27 mouse cellular contexts compared by ENCODE assay signal in the genomic region with DNA sequence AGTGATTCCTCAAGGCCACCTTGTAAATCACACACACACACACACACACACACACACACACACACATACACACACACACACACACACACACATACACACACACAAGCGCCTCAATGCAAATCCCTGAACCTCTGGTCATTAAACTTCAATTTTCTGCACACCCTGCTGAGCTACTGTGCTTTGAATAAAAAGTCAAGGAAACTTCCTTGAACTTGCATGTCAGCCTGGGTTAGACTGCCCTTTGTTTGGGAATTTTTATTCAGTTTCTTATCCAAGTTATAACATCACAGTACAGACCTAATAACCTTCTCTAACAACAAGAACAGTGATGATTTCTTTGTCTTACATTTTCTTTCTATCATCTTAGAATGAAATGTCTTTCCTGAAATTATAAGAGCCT.
DNase-seq lines count a peak whose midpoint lies in the region; ATAC-seq lines count a peak whose summit lies in the region.
"Had no signal": no experiment of that assay in that cellular context is flagged by ENCODE, and none has a peak within 500 bp of the region (broad histone marks: within the 10 kb centered on the region; RNA-seq: fewer than 3 reads in every experiment).

No protein-coding gene starts in this region.

- ATAC-seq in hindbrain, embryonic 11.5 days (ENCODE audit: low FRiP score): no peak
- no peak for ATAC-seq in hindbrain, embryonic 14.5 days (ENCODE audit: low FRiP score)
- ATAC-seq in intestine, embryonic 15.5 days: no peak
- ATAC-seq: lung, postnatal 0 days had no signal

- H3K4me3 ChIP-seq in hindbrain, embryonic 11.5 days (ENCODE audit: low read depth, low read length): no peak overlapping the region
- no peak overlapping the region for H3K4me3 ChIP-seq in hindbrain, embryonic 14.5 days (replicated peaks; ENCODE audit: low read length)
- H3K4me3 ChIP-seq in limb, embryonic 10.5 days: no peak overlapping the region
- H3K4me3 ChIP-seq in intestine, embryonic 15.5 days (replicated peaks): no peak overlapping the region
- H3K4me3 ChIP-seq: embryonic facial prominence, embryonic 12.5 days; heart, embryonic 10.5 days; heart, embryonic 15.5 days; hindbrain, embryonic 12.5 days; left cerebral cortex, adult 2 months; limb, embryonic 15.5 days; liver, embryonic 13.5 days; megakaryocyte, embryonic 14.5 days; midbrain, embryonic 13.5 days; stomach, embryonic 15.5 days had no signal

- H3K27me3 ChIP-seq in hindbrain, embryonic 11.5 days (ENCODE audit: control insufficient read depth, insufficient read depth, low read length): peaks cover 2% of the 10 kb centered on the region
- 0 out of 2 replicates have a peak, but pooled peaks cover 9% of the 10 kb centered on the region for H3K27me3 ChIP-seq in hindbrain, embryonic 14.5 days (ENCODE audit: control insufficient read depth, insufficient read depth, low read length)
- H3K27me3 ChIP-seq in limb, embryonic 10.5 days (ENCODE audit: low read depth, poor library complexity, severe bottlenecking): no peaks in the 10 kb centered on the region
- no peaks in the 10 kb centered on the region for H3K27me3 ChIP-seq in intestine, embryonic 15.5 days (replicated peaks)
- H3K27me3 ChIP-seq: embryonic facial prominence, embryonic 12.5 days; heart, embryonic 15.5 days; limb, embryonic 15.5 days; liver, embryonic 13.5 days; megakaryocyte, embryonic 14.5 days; stomach, embryonic 15.5 days had no signal

- H3K9ac ChIP-seq in hindbrain, embryonic 11.5 days (ENCODE audit: low read depth, low read length): no peak overlapping the region
- no peak overlapping the region for H3K9ac ChIP-seq in hindbrain, embryonic 14.5 days
- H3K9ac ChIP-seq in intestine, embryonic 15.5 days: no peak overlapping the region
- H3K9ac ChIP-seq: embryonic facial prominence, embryonic 12.5 days; heart, embryonic 15.5 days; hindbrain, embryonic 12.5 days; limb, embryonic 15.5 days; liver, embryonic 13.5 days; midbrain, embryonic 13.5 days; stomach, embryonic 15.5 days had no signal

- WGBS in hindbrain, embryonic 11.5 days: 31% methylated on average over 1 of the region's 1 CpGs
- 36% methylated on average over 1 of the region's 1 CpGs for WGBS in hindbrain, embryonic 14.5 days
- WGBS in limb, embryonic 10.5 days: 65% methylated on average over 1 of the region's 1 CpGs
- WGBS in intestine, embryonic 15.5 days: 78% methylated on average over 1 of the region's 1 CpGs

- DNase-seq in adrenal gland, adult (ENCODE audit: inconsistent age in 2 of 2, low spot score in 1 of 2): peak; percentile 11 to 64
- no peak for DNase-seq in adrenal gland, postnatal 14 days
- DNase-seq in hindbrain, embryonic 11.5 days (ENCODE audit: low spot score): peak; percentile 27
- DNase-seq in hindbrain, embryonic 14.5 days (ENCODE audit: low spot score): no peak
- no peak for DNase-seq in limb, embryonic 10.5 days (ENCODE audit: low spot score)
- no peak for DNase-seq in frontal cortex, postnatal 25 days (ENCODE audit: low spot score in 2 of 2)
- DNase-seq: adrenal gland, postnatal 25 days; cerebellum, adult 2 months; cerebellum, postnatal 14 days; gastrocnemius, postnatal 10 days; kidney, adult 11 months; kidney, postnatal 14 days; layer of hippocampus, adult 9-11 months; liver, embryonic 13.5 days; lung, adult 18-20 months; lung, postnatal 4 days had no signal

- H3K4me2 ChIP-seq in hindbrain, embryonic 11.5 days (replicated peaks; ENCODE audit: low read depth, low read length): no peak overlapping the region
- no peak overlapping the region for H3K4me2 ChIP-seq in hindbrain, embryonic 14.5 days (replicated peaks)
- no peak overlapping the region for H3K4me2 ChIP-seq in intestine, embryonic 15.5 days (replicated peaks)
- H3K4me2 ChIP-seq: embryonic facial prominence, embryonic 12.5 days; heart, embryonic 15.5 days; hindbrain, embryonic 12.5 days; limb, embryonic 15.5 days; liver, embryonic 13.5 days; midbrain, embryonic 13.5 days; stomach, embryonic 15.5 days had no signal

- H3K27ac ChIP-seq in hindbrain, embryonic 11.5 days (ENCODE audit: low read depth, low read length): no peak overlapping the region
- no peak overlapping the region for H3K27ac ChIP-seq in hindbrain, embryonic 14.5 days
- H3K27ac ChIP-seq in limb, embryonic 10.5 days: peak overlapping the region; percentile 84
- no peak overlapping the region for H3K27ac ChIP-seq in intestine, embryonic 15.5 days
- H3K27ac ChIP-seq: embryonic facial prominence, embryonic 12.5 days; heart, embryonic 10.5 days; heart, embryonic 15.5 days; left cerebral cortex, adult 2 months; limb, embryonic 15.5 days; liver, embryonic 13.5 days; midbrain, embryonic 13.5 days; stomach, embryonic 15.5 days had no signal

- H3K36me3 ChIP-seq in hindbrain, embryonic 11.5 days (ENCODE audit: control insufficient read depth, insufficient read depth, low read length): no peaks in the 10 kb centered on the region
- H3K36me3 ChIP-seq in hindbrain, embryonic 14.5 days (replicated peaks; ENCODE audit: control insufficient read depth, insufficient read depth): no peaks in the 10 kb centered on the region
- no peaks in the 10 kb centered on the region for H3K36me3 ChIP-seq in limb, embryonic 10.5 days
- no peaks in the 10 kb centered on the region for H3K36me3 ChIP-seq in intestine, embryonic 15.5 days
- H3K36me3 ChIP-seq: embryonic facial prominence, embryonic 12.5 days; heart, embryonic 10.5 days; heart, embryonic 15.5 days; hindbrain, embryonic 12.5 days; limb, embryonic 15.5 days; liver, embryonic 13.5 days; midbrain, embryonic 13.5 days; stomach, embryonic 15.5 days had no signal

- no peaks in the 10 kb centered on the region for H3K9me3 ChIP-seq in hindbrain, embryonic 11.5 days (ENCODE audit: control insufficient read depth, low read length)
- H3K9me3 ChIP-seq in hindbrain, embryonic 14.5 days (ENCODE audit: control insufficient read depth, low read length): no peaks in the 10 kb centered on the region
- H3K9me3 ChIP-seq in limb, embryonic 10.5 days (replicated peaks): no peaks in the 10 kb centered on the region
- no peaks in the 10 kb centered on the region for H3K9me3 ChIP-seq in intestine, embryonic 15.5 days
- H3K9me3 ChIP-seq: embryonic facial prominence, embryonic 12.5 days; heart, embryonic 10.5 days; heart, embryonic 15.5 days; hindbrain, embryonic 12.5 days; limb, embryonic 15.5 days; liver, embryonic 13.5 days; megakaryocyte, embryonic 14.5 days; midbrain, embryonic 13.5 days; stomach, embryonic 15.5 days had no signal

- H3K4me1 ChIP-seq in hindbrain, embryonic 11.5 days (replicated peaks; ENCODE audit: control insufficient read depth, insufficient read depth, low read length): peaks cover 4% of the 10 kb centered on the region
- H3K4me1 ChIP-seq in hindbrain, embryonic 14.5 days (replicated peaks; ENCODE audit: control insufficient read depth, insufficient read depth, low read length): no peaks in the 10 kb centered on the region
- peaks cover 39% of the 10 kb centered on the region for H3K4me1 ChIP-seq in limb, embryonic 10.5 days
- H3K4me1 ChIP-seq in intestine, embryonic 15.5 days (replicated peaks): no peaks in the 10 kb centered on the region
- H3K4me1 ChIP-seq: heart, embryonic 10.5 days; heart, embryonic 15.5 days; liver, embryonic 13.5 days; megakaryocyte, embryonic 14.5 days; stomach, embryonic 15.5 days had no signal

Comparison
In these comparisons a context has a peak if more than half of its experiments do, and no peak if none do; other contexts are left out.
1. DNase-seq: peak in adrenal gland, adult (2 of 2) and hindbrain, embryonic 11.5 days (single experiment); none in adrenal gland, postnatal 14 days (single experiment), hindbrain, embryonic 14.5 days (single experiment), limb, embryonic 10.5 days (single experiment) and frontal cortex, postnatal 25 days (0 of 2).